Mouse (Mus musculus) gastrocnemius, postnatal 25 days (tissue): ENCODE measurements at regions not wholly inside any gene's neighbourhood (a gene's known extent, or its start where the extent isn't known, plus 50 kb on each side); places are given as distances from the start of the nearest gene placed in this dataset.

Experiments
- DNase-seq: peaks from one replicate; pipeline ENCODE4 v3.0.0; 2022

DNA sequence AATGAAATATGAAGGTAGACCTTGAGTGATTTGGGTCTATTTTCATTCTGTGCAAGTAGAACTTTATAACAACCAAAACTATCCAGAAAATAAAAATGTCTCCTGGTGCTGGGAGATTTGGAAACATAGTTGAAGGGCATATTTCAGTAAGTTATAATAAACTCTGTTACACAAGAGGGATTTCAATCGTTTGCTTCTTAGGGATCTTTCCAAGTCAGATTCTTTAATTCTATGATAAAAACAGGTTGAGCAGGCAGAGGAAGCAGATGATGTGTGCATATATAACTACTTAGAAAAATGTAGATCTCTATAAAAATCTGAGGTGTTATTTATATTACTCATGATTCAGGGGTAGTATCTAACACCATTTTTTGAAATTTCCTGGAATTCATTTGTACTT lies 498.3 kb downstream of the Lmo4 start:
- DNase-seq, result no peak

DNA sequence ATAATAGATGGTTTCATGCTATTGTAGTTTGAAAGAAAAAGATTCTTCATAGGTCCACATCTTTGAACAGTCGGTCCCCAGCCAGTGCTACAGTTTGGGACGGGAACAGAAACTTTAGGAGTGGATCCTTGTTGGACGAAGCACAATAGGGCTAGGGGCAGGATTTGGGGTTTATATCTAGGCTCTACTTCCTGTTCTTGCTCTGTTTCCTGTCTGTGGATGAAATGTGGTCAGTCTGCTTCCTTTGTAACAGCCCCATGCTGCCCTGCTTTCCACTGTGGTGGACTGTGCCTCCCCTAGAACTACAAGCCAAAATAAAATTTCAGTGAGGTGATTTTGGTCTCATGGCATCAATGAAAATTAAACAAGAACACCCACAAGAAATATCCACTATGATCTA lies 510.2 kb downstream of the Lmo4 start:
- no peak for DNase-seq

DNA sequence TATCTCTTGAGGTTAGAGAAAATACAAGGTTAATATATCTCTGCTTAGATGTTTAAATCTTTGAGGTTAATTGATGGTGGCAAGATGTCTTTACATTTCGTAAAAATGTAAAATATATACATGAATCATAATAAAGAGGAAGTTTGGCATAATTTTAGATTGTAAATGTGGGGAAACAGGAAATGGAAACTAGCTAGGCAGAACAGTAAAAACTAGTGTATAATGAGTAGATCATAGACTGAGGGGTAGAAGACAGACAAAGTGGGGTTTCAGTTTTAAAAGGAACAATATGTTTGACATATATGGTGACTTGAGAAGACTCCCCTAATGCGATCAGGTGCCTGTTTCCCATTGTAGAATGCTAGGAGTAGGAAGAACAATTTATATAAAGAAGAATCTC lies 519.3 kb downstream of the Lmo4 start:
- no peak for DNase-seq

DNA sequence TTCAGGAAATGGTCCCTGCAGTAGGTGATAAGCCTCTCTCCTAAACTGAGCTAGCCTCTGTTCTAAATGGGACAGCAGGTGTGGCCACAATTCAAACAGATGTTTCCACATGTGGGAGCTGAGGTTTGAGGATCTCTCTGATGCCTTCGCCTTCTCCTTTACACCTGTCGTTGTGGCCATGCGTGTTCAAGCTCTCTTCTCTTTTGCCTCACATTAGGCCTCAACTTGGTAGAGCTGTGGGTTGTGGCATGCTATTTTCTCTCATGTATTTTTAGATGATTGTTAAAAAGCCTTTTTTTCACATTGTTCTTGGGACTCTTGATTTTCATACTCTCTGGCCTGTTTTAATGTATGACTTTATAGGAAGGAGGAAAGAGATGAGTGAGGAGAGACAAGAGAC lies 526.8 kb downstream of the Lmo4 start:
- peak; percentile 6 for DNase-seq

DNA sequence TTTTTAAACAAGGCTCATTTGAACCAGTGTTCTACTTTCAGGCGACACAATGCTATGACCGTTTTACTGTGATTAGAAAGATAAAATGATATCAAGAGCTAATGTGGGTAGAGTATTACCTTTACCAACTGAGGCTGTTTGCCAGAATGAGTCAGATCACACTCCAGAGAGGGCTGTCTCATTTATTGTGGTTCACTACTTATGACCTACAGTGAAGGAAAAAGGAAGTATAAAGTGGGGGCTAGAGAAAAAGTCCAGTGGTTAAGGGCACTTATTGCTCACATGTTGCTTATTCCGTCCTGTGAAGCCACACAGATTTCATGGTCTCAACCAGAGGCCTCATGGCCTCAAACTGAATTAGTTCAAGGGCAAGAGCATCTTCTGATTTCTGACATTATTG lies 530.2 kb downstream of the Lmo4 start:
- no peak for DNase-seq

DNA sequence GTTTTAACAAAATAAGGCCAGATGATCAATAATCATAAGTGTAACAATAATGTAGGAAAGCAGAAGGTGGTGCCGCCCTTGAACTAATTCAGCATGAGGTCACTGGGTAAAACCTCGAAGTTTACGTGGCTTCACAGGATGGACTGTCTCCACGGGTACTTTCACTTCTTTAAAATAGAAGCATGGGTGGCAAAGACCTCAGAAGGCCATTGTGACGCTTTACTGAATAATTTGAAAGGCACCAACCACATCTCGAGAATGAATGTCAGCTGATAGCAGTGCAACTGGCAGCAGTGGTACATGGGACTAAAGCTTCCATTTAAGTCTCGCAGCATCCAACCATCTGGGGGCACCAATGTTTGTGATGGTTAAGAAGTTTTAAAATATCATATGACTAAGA lies 530.6 kb downstream of the Lmo4 start:
- DNase-seq, result no peak

DNA sequence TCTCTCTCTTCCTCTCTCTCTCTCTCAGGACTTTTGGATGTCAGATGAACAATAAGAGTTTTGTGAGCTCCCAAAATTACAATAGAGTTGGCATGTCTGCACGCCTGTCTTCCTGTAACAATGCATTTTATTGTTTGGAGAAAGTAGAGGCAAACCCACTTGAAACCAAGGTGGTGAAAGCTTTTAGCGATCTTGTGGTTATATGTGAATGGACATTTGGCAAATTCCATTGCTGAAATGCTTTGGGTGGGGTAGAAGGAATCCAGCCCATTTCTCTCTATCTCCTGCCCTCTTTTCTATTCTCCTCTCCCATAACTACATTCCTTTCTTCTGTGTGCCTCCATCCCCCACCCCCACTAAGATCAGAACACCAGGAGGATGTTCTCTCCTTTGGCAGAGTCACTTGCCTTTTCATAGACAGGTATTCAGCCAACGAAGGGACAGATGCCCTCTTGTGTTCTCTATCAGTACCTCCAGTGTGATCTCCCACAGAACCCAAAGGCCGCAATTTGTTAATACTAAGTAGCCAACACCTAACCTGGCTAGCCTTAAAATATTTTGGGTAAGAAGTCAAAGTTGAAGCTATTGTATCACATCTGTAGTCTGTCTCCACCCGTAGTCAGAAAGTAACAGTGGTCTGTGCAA lies 542.9 kb downstream of the Lmo4 start:
- no peak for DNase-seq

DNA sequence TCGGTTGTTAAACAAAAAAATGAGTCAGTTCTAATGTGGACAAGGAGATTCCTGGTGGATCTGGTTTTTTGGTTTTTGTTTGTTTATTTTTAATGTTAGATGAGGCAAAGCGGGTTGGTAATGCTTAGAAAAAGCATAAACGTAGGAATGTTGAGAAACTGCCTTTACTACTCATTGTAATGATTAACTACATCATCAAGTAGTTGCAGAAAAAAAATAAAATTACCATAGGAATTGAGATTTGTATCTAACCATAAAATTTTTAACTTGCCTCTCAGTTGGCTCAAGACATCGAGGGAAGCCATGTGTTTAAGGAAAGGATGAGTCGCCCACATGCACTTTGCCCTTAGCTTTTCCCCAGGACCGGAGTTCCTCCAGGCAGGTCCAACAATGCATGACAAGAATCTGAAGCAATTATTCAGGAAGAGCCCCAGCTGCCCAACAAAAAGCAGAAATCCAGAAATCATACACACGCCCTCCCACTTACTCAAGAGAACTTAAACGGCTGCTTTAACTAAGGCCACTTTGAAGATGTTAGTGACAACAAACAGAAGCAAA lies 545.5 kb downstream of the Lmo4 start:
- DNase-seq, result no peak

DNA sequence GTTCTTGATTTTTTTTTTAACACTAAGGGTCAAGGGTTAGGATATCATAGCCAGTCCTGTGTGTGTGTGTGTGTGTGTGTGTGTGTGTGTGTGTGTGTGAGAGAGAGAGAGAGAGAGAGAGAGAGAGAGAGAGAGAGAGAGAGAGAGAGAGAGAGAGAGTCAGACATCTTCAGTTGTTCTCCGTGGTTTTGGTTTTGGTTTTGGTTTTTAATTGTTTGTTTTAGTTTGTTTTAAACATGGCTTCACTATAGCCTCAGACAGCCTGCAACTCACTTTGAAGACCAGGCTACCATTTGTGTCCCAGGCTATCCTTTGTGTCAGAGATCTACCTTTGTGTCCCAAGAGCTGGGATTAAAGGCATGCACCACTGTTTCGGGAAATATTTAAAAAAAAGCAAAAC lies 557.8 kb downstream of the Lmo4 start:
- no peak for DNase-seq

DNA sequence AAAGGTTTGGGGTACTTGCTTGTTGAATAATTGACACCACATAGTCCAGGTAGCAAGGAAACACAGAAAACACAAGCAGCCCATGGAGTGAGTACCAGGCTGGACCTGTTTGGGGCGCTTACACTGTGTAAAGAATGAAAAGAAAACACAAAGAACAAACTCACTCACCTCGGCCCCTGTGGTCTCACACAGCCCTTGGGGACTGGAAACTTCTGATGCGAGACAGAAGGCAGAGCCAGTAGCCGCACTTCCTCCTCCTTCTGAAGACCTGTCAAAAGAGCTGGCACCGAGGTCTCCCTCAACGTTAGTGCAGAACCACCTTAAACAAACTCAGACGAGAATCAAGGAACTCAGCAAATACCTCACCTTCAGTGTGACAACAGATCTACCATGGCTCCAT lies 558.2 kb downstream of the Lmo4 start:
- DNase-seq, result no peak

DNA sequence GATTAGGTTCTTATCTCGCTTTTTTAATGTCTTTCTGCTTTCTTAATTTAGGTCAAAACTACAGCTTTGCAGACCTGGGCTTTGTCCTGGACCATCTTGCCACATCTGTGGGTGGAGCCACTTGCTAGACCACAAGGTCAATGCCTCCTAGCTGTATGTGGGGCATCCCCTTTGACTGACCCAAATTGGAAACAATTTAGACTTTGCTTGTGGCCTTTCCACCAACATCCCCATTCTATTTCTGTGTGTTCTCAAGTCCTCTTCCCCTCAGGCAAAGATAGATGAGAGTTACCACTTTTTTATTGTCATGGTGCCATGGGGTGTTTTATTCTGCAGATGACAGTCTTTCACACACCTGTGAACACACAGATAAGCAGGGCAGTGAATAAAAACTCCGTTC lies 572.0 kb downstream of the Lmo4 start:
- DNase-seq, result no peak

DNA sequence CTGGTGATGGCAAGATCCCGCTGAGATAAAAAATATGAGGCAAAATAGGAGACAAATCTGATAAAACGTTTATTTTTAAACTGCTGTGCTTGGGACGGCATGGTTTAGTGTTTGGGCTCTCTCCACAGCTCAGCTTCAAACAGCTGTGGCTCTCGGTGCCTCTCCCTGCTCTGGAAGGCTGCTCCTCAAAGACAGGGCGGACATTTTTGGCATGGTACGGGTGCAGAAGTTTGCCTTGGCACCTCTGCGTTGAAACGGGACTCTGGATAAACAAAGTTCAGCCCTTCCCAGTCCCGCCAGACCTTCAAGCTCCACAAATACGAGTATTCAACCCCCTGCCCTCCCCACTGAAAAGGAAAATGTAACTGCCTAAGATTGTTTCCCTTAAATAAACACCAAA lies 573.8 kb downstream of the Lmo4 start:
- DNase-seq, result peak; percentile 37

DNA sequence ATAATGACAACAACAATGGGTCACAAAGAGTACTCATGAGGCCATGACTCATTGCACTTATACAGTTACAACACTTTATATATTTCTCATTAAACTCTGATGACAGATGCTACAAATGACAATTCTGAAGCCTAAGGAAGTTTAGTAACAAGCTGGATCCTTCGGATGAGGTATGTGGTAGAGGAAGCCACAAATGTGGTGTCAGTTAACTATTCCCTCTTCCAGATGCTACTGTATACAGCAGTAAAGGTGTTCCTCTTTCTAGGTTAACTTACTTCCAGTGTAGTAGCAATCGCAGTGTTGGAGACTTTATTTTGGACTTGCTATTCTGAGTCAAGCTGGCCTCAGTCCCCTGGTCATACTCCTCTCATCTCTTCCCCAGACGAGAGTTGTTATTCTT lies 580.1 kb downstream of the Lmo4 start:
- DNase-seq, result no peak

DNA sequence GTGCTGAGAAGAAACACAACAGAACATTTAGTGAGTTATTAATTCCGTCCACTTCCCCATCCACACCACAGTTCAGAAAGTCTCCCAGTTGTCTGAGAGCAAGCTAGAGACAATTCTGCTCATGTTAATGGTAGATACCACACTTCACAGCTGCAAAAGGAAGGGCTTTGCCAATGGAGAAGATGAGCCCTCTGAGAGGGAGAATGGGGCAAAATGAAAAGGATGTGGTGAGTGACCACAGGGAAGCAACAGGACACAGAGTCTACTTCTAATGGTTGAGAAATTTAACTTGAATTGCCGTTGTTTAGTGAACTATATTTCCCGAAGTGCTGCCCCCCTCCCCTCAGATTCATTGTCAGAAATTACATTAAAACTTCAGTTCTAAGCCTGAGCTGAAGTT lies 582.7 kb downstream of the Lmo4 start:
- no peak for DNase-seq

DNA sequence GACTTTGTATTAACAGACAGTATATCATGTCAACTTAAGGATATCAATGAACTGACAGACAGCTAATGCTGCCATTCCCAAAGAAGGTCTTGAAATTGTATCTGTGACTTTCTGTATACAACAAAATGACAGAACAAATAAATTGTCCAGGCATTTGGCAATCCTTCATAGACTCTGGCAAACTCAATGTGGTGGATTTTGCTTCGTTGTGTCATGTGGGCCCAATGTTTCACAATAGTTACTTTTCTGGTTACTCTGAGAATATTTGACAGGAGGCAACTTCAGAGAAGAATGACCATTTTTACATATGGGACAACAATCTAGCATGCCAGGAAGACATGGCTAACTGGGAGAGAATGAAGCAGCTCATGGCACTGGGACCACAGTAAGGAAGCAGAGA lies 585.9 kb downstream of the Lmo4 start:
- no peak for DNase-seq

DNA sequence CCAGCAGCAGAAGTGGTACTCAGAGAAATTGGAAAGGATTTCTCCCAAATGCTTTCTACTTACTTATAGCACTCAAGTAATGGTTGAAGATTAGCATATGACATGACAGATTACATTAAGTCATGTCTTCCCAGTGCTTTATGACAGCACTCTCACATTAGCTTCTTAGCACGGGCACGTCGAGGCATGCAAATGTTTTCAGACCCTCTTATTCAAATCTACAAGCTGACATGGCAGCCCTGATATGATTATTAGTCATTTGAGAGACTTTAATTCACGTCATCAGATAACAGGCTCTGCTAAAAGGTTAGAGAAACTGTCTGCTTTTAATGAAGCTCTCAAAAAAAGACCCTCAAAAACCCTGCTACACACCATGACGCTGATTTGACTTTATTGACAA lies 590.1 kb downstream of the Lmo4 start:
- no peak for DNase-seq

DNA sequence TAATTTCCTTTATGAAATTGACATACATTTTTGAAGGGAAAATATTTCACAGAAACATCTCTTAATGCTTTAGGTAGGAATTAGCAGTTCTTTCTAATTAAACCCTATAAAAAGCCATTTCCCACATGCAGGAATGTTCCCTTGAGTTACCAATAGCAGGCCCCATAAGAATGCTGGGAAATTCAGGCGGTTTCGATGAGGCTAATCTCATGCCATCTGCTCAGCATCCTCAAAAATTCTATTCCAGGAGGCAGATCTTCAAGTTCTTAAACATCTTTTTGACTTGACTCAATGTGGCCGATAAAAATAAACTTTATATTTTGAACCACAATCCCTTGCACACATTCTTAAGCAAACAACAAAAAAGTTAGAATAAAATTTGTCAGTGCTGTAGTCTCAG lies 591.0 kb downstream of the Lmo4 start:
- DNase-seq, result no peak

DNA sequence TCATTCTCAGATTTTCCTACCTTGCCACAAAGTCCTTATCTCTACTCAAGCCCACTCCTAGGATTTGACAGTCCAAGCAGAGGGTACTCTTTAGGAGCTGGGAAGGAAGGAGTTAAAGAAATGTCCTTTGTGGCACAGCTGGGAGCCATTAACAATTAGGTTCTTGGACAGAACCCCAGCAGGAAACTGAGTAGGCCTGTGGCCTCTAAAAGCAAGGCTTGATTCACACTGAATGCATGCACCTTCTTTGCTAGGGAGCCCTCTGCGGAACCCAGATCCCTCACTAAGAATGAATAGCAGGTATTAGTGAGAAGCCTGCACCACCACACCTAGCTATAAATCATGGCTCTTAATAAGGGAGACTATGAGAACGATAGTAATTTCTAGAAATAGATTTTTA lies 595.3 kb downstream of the Lmo4 start:
- no peak for DNase-seq

DNA sequence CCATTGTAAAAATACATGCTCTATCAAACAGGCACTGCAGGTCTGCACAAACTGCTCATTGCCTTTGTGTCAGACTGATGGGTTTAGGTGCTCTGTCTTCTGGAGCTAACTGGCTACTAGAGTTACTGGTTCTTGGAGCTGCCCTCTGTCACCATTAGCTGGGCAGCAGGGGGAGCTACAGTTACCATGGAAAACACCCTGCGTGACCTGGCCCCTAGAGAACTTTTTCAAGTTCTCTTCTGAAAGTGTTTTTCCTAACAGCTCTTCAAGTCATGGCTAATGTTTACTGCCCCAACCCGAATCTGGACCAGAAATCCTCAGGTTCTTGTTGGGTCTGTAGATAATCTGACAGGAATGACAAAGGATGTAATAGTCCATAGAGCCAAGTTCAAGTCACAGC lies 605.9 kb downstream of the Lmo4 start:
- no peak for DNase-seq

DNA sequence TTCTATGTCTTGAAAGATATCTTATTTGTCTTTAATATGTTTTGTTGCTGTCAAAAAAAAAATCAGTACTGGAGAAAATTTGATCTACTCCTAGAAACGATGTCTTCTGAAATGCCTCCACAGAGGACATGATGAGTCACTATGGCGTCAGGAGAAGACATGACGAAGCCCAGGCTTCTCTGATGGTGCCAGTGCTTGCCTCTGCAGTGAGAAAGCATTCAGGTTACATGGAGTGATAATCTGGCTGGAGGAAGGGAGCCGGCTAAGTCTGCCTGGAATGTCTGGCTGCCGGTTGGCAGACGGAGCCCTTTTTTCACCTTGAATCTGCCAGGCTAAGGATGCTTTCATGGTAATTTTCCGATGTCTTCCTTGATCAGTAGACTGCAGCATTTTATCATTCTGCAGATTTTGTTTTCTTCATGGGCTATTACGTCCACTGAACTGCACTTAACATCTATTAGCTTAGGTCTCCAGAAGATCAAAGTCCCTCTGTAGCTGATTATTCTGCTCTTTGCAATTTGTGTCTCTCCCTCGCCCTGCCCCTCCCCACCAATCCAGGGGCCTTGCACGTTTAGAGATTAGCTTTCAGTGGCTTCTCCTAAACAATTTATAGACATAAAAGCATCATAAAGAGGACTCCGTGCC lies 607.9 kb downstream of the Lmo4 start:
- peak; percentile 11 for DNase-seq

DNA sequence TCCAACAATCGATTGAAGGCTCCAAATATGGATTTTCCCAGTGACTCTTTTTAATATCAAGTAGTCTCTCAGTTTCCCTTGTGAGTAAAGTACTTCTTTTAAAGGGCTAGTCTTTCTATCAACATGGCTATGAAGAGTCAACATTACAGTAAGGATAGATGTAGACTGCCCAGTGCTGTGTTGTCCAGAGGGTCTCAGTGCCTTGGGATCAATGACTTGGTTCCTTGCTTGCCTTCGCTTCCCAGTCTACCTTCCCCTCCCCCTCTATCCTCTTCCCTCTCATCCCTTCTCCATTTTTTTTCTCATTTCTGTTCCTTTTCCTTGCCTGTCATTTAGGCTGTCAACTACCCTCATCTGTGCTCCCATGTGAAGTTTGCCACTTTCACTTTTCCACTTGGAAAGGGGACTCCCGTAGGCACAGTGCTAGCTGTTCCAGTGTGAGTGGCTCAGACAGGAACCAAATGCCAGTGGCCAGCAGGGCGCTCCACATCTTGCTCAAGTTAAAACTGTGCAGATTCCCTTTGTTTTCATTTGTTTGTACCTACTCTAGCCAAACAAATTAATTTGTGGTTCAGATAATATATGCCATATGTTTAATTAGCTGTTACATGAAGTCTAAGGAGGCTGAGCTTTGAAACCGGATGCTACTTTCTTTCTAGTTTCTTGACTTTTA lies 608.9 kb downstream of the Lmo4 start:
- DNase-seq, result no peak

DNA sequence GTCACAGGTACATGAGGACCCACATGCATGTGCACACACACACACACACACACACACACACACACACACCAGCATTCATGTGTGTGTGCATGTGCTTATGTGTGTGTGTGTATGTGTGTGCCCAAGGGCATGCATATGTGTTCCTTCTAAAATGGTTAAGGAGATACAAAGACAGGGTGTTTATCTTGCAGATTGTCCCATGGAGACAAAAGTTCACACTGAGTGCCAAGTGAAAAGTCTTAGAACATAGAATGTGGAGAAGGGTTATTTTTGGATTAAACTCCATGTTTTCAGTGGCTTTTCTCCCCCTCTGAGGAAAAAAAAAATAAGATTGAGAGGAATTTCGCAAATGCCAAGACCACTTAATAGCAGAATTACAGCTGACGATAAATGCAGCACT lies 609.9 kb downstream of the Lmo4 start:
- DNase-seq, result no peak

DNA sequence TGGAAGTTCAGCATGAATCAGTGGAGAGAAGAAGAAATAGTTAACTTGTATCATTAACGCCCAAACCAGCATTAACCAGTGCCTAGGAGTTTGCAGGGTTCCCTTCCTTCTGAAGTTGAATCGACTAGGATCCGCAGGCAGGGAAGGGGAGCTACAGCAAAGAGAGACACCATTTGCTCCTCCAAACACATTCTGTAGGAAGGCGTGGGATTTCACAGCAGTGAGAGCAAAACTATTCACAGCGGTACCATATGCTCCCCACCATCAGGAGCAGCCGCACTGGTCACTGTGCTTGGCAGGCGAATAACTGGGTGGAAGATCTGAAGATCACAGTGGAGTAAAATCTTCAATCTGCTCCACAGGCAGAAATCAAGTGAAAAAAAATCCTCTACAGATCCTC lies 610.3 kb downstream of the Lmo4 start:
- no peak for DNase-seq

DNA sequence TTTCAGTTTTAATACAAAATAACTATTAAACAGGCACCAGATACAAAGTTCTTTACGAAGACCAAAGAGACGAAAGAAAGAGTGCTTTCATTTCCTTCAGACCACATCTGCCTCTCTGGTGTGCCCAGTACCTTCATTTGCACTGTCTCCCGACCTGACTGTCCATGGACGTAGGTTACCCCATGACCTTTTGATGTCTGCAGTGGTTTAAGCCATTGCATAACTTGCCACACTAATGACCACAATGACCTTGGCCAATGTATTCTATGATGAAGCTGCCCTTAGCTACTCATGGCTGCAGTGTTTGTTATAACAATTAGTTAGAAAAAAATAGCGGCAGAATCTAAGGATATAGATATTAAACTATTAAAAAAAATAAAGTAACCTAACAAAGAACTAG lies 618.4 kb downstream of the Lmo4 start:
- no peak for DNase-seq
